Mouse (Mus musculus) hindbrain, embryonic 13.5 days (tissue): ENCODE data around the gene Apobec3. TPM values are rescaled to one million over a fixed set of nuclear protein-coding genes. Genes with fewer than 3 reads are reported as not detected.
A peak's percentile ranks its signal among the peaks of the same experiment; 100 is the strongest.

Source experiments
- ATAC-seq: fragments of 200-750 bp; cut with Nextera tagmentation; 2 replicates; pipeline ENCODE4 v1.8.0; 2017; ENCODE audit warnings: moderate TSS enrichment; ENCODE audit not compliant: low FRiP score
- H3K27ac ChIP-seq: fragments of 300-500 bp; sonication (generic); 2 replicates; pipeline ENCODE4 v1.5.1; 2015; ENCODE audit warnings: inconsistent platforms, mild to moderate bottlenecking, moderate library complexity
- H3K27me3 ChIP-seq: fragments of 300-500 bp; sonication (generic); 2 replicates; pipeline ENCODE4 v1.6.1; 2015; ENCODE audit warnings: mild to moderate bottlenecking, inconsistent platforms
- H3K36me3 ChIP-seq: fragments of 300-500 bp; sonication (generic); 2 replicates; pipeline ENCODE4 v1.6.1; 2015; ENCODE audit warnings: mild to moderate bottlenecking, inconsistent platforms
- H3K4me1 ChIP-seq: fragments of 300-500 bp; sonication (generic); replicated peaks from 2 replicates; pipeline ENCODE4 v1.6.1; 2015; ENCODE audit warnings: inconsistent platforms
- H3K4me2 ChIP-seq: fragments of 300-500 bp; sonication (generic); 2 replicates; pipeline ENCODE4 v1.6.1; 2015; ENCODE audit warnings: inconsistent platforms, mild to moderate bottlenecking, moderate library complexity
- H3K4me3 ChIP-seq: fragments of 300-500 bp; sonication (generic); 2 replicates; pipeline ENCODE4 v1.5.1; 2015; ENCODE audit warnings: mild to moderate bottlenecking, inconsistent platforms
- H3K9ac ChIP-seq: fragments of 300-500 bp; sonication (generic); 2 replicates; pipeline ENCODE4 v1.6.1; 2015; ENCODE audit warnings: mild to moderate bottlenecking, inconsistent platforms
- H3K9me3 ChIP-seq: fragments of 300-500 bp; sonication (generic); 2 replicates; pipeline ENCODE4 v1.6.1; 2016; ENCODE audit warnings: inconsistent platforms
- WGBS: fragments of 180-500 bp; shearing (Covaris S2); methylation state at CpG from one replicate; pipeline ENCODE4 v1.1.7; 2015; 5-methylcytosine and 5-hydroxymethylcytosine counted together
- polyA plus RNA-seq: library from polyadenylated mRNA; unstranded; fragments of >200 nt; fragmentation: Nextera tagmentation; extraction: Ambion mirVana; gene quantifications from 2 replicates; pipeline ENCODE4 v1.2.1, GENCODE M21; 2015

Apobec3 gene
- polyA plus RNA-seq, 1 experiment from 2014 or later: 4.7 TPM

- no peak overlapping the region for H3K4me3 ChIP-seq
- peaks cover 21% of the 10 kb centered on the region for H3K36me3 ChIP-seq
- ATAC-seq: no peak
- H3K4me2 ChIP-seq: no peak overlapping the region
- no peaks in the 10 kb centered on the region for H3K4me1 ChIP-seq
- no peak overlapping the region for H3K9ac ChIP-seq
- 71% methylated on average over 5 of the region's 5 CpGs for WGBS
- H3K27me3 ChIP-seq: no peaks in the 10 kb centered on the region
- H3K9me3 ChIP-seq: no peaks in the 10 kb centered on the region
- no peak overlapping the region for H3K27ac ChIP-seq
Measured at GRCm38 (mm10) chr15:79916150-79916549, 24.7 kb downstream of the Apobec3 start.

GRCm38 (mm10) chr15:79917111-79917720, 25.8 kb downstream of the Apobec3 start:
- WGBS: 95% methylated on average over 14 of the region's 14 CpGs
- Histone ChIP-seq H3K27me3 (no peaks in the 10 kb centered on the region), H3K4me1 (no peaks in the 10 kb centered on the region), H3K4me2 (no peak overlapping the region), H3K36me3 (peaks cover 27% of the 10 kb centered on the region), H3K27ac (no peak overlapping the region), H3K9ac (no peak overlapping the region), H3K9me3 (no peaks in the 10 kb centered on the region), H3K4me3 (no peak overlapping the region)
- no peak for ATAC-seq

GRCm38 (mm10) chr15:79918485-79918884, 27.0 kb downstream of the Apobec3 start:
- Histone ChIP-seq H3K27me3 (no peaks in the 10 kb centered on the region), H3K27ac (no peak overlapping the region), H3K9me3 (no peaks in the 10 kb centered on the region), H3K36me3 (peaks cover 28% of the 10 kb centered on the region), H3K4me3 (no peak overlapping the region), H3K4me1 (no peaks in the 10 kb centered on the region), H3K9ac (no peak overlapping the region), H3K4me2 (no peak overlapping the region)
- 88% methylated on average over 16 of the region's 16 CpGs for WGBS
- no peak for ATAC-seq

- WGBS: 61% methylated on average over 2 of the region's 2 CpGs
- Histone ChIP-seq H3K9me3 (no peaks in the 10 kb centered on the region), H3K4me3 (no peak overlapping the region)
Measured at GRCm38 (mm10) chr15:79919787-79920186, 28.3 kb downstream of the Apobec3 start.

GRCm38 (mm10) chr15:79926856-79927416, 35.5 kb downstream of the Apobec3 start:
- H3K27ac ChIP-seq: peak overlapping the region; percentile 66; the same call in 1 of the 2 replicates
- peak overlapping the region; percentile 75 for H3K9ac ChIP-seq
- H3K36me3 ChIP-seq: peaks cover 4% of the 10 kb centered on the region; the same call in 1 of the 2 replicates
- H3K4me1 ChIP-seq: peaks cover 22% of the 10 kb centered on the region
- ATAC-seq: no peak
- WGBS: 85% methylated on average over 11 of the region's 11 CpGs
- peak overlapping the region; percentile 78 for H3K4me2 ChIP-seq
- peaks cover 25% of the 10 kb centered on the region for H3K27me3 ChIP-seq
- no peaks in the 10 kb centered on the region for H3K9me3 ChIP-seq
- peak overlapping the region; percentile 55 for H3K4me3 ChIP-seq

More at GRCm38 (mm10) chr15:79919787-79920186, 28.3 kb downstream of the Apobec3 start:
- H3K27ac ChIP-seq: no peak overlapping the region
- no peaks in the 10 kb centered on the region for H3K27me3 ChIP-seq
- peaks cover 28% of the 10 kb centered on the region for H3K36me3 ChIP-seq
- no peak overlapping the region for H3K9ac ChIP-seq
- no peaks in the 10 kb centered on the region for H3K4me1 ChIP-seq
- ATAC-seq: no peak
- no peak overlapping the region for H3K4me2 ChIP-seq

GRCm38 (mm10) chr15:79927637-79928122, 36.2 kb downstream of the Apobec3 start:
- under 1% methylated on average over 29 of the region's 29 CpGs for WGBS
- H3K27ac ChIP-seq: peak overlapping the region; percentile 66

GRCm38 (mm10) chr15:79928316-79928715, 36.9 kb downstream of the Apobec3 start:
- ATAC-seq: no peak
- H3K4me3 ChIP-seq: peak overlapping the region; percentile 55
- H3K9ac ChIP-seq: peak overlapping the region; percentile 75; the same call in 1 of the 2 replicates
- H3K27me3 ChIP-seq: peaks cover 38% of the 10 kb centered on the region
- WGBS: 90% methylated on average over 3 of the region's 3 CpGs
- peak overlapping the region; percentile 78 for H3K4me2 ChIP-seq
- H3K4me1 ChIP-seq: peaks cover 35% of the 10 kb centered on the region
- no peaks in the 10 kb centered on the region for H3K36me3 ChIP-seq
- H3K27ac ChIP-seq: peak overlapping the region; percentile 66; the same call in 1 of the 2 replicates
- H3K9me3 ChIP-seq: no peaks in the 10 kb centered on the region

More at GRCm38 (mm10) chr15:79927637-79928122, 36.2 kb downstream of the Apobec3 start:
- Histone ChIP-seq H3K36me3 (no peaks in the 10 kb centered on the region), H3K4me2 (peak overlapping the region; percentile 78), H3K27me3 (peaks cover 31% of the 10 kb centered on the region), H3K4me1 (peaks cover 30% of the 10 kb centered on the region), H3K4me3 (peak overlapping the region; percentile 55), H3K9ac (peak overlapping the region; percentile 75), H3K9me3 (no peaks in the 10 kb centered on the region)
- peak; percentile 78 for ATAC-seq

- H3K36me3 ChIP-seq: no peaks in the 10 kb centered on the region
- H3K4me3 ChIP-seq: no peak overlapping the region
- H3K9me3 ChIP-seq: no peaks in the 10 kb centered on the region
- no peak overlapping the region for H3K9ac ChIP-seq
- H3K4me1 ChIP-seq: peaks cover 39% of the 10 kb centered on the region
- H3K4me2 ChIP-seq: no peak overlapping the region
- H3K27ac ChIP-seq: no peak overlapping the region
- ATAC-seq: no peak
- WGBS: 83% methylated on average over 2 of the region's 2 CpGs
- peaks cover 40% of the 10 kb centered on the region for H3K27me3 ChIP-seq
Measured at GRCm38 (mm10) chr15:79928736-79929135, 37.3 kb downstream of the Apobec3 start.

GRCm38 (mm10) chr15:79929734-79930133, 38.3 kb downstream of the Apobec3 start:
- Histone ChIP-seq H3K4me2 (no peak overlapping the region), H3K27me3 (peaks cover 43% of the 10 kb centered on the region), H3K4me1 (peaks cover 49% of the 10 kb centered on the region), H3K27ac (no peak overlapping the region), H3K4me3 (no peak overlapping the region), H3K36me3 (no peaks in the 10 kb centered on the region), H3K9me3 (no peaks in the 10 kb centered on the region), H3K9ac (peak overlapping the region; percentile 8; the same call in 1 of the 2 replicates)
- ATAC-seq: no peak
- WGBS: 84% methylated on average over 3 of the region's 3 CpGs

GRCm38 (mm10) chr15:79931496-79932141, 40.2 kb downstream of the Apobec3 start:
- Histone ChIP-seq H3K4me1 (peaks cover 50% of the 10 kb centered on the region), H3K9me3 (no peaks in the 10 kb centered on the region), H3K27me3 (peaks cover 43% of the 10 kb centered on the region), H3K36me3 (no peaks in the 10 kb centered on the region), H3K4me2 (peak overlapping the region; percentile 77), H3K9ac (no peak overlapping the region), H3K4me3 (peak overlapping the region; percentile 64), H3K27ac (no peak overlapping the region)
- no peak for ATAC-seq
- 19% methylated on average over 13 of the region's 13 CpGs for WGBS

GRCm38 (mm10) chr15:79932323-79932987, 41.0 kb downstream of the Apobec3 start:
- WGBS: under 1% methylated on average over 46 of the region's 62 CpGs
- H3K9me3 ChIP-seq: no peaks in the 10 kb centered on the region
- H3K4me3 ChIP-seq: peak overlapping the region; percentile 64
- ATAC-seq: peak; percentile 53
- peaks cover 43% of the 10 kb centered on the region for H3K27me3 ChIP-seq
- peaks cover 44% of the 10 kb centered on the region for H3K4me1 ChIP-seq
- no peaks in the 10 kb centered on the region for H3K36me3 ChIP-seq
- peak overlapping the region; percentile 77 for H3K4me2 ChIP-seq
- H3K9ac ChIP-seq: peak overlapping the region; percentile 79
- H3K27ac ChIP-seq: peak overlapping the region; percentile 48; the same call in 1 of the 2 replicates
